Mouse (Mus musculus): ENCODE data around the gene Pnmal1. TPM values are rescaled to one million over a fixed set of nuclear protein-coding genes. Genes with fewer than 3 reads are reported as not detected.

Gene Pnmal1
- polyA plus RNA-seq, 1 experiment from 2014 or later, result 0.36 TPM

- H3K27me3 ChIP-seq, result no peaks in the 10 kb centered on the region
- no peaks in the 10 kb centered on the region for H3K9me3 ChIP-seq
- H3K4me1 ChIP-seq, result peaks cover 68% of the 10 kb centered on the region
- peak overlapping the region; percentile 78 for H3K4me2 ChIP-seq
- peak overlapping the region; percentile 92 for H3K27ac ChIP-seq
- ATAC-seq (ENCODE audit: borderline replicate concordance, extremely low read depth, low FRiP score, low TSS enrichment), result peak; percentile 96
- peak overlapping the region; percentile 72 for H3K4me3 ChIP-seq
- H3K9ac ChIP-seq, result peak overlapping the region; percentile 82
- H3K36me3 ChIP-seq, result peaks cover 25% of the 10 kb centered on the region
- under 1% methylated on average over 27 of the region's 27 CpGs for WGBS
Observed at GRCm38 (mm10) chr7:16993651-16994399, 34.3 kb downstream of the Pnmal1 start.

DNA sequence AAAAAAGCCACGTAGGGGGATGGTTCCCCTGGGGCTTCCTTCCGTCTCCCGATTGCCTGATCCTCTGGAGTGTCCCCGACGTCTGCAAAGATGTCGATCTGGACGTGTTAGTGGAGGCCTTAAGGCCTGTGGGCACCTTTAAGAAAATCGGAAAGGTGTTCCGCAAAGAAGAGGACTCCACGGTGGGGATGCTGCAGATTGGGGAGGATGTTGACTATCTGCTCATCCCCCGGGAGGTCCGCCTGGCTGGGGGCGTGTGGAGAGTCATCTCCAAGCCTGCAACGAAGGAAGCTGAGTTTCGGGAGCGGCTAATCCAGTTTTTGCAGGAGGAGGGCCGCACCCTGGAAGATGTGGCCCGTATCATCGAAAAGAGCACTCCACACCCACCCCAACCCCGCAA is 34.9 kb downstream of the Pnmal1 start:
- H3K4me1 ChIP-seq, result peaks cover 71% of the 10 kb centered on the region
- peak overlapping the region; percentile 72 for H3K4me3 ChIP-seq
- H3K27ac ChIP-seq, result peak overlapping the region; percentile 92
- H3K36me3 ChIP-seq, result peaks cover 28% of the 10 kb centered on the region
- no peaks in the 10 kb centered on the region for H3K27me3 ChIP-seq
- peak overlapping the region; percentile 78 for H3K4me2 ChIP-seq
- H3K9ac ChIP-seq, result peak overlapping the region; percentile 82
- 3% methylated on average over 20 of the region's 20 CpGs for WGBS
- ATAC-seq (ENCODE audit: borderline replicate concordance, extremely low read depth, low FRiP score, low TSS enrichment), result no peak
- H3K9me3 ChIP-seq, result no peaks in the 10 kb centered on the region

DNA sequence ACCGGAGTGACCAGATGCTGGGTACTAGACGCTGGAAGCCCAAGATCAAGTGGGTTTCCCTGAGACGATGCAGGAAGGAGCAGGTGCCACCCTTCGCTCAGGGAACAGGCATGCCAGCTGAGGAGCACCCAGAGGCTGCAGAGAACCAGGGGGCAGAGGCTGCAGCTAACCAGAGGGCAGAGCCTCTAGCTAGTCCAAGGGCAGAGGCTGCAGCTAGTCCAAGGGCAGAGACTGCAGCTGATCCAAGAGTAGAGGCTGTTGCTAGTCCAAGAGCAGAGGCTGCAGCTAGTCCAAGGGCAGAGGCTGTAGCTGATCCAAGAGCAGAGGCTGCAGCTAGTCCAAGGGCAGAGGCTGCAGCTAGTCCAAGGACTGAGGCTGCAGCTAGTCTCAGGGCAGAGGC is 35.9 kb downstream of the Pnmal1 start:
- Histone ChIP-seq H3K4me3 (peak overlapping the region; percentile 72), H3K4me2 (peak overlapping the region; percentile 78), H3K27me3 (no peaks in the 10 kb centered on the region), H3K4me1 (peaks cover 66% of the 10 kb centered on the region), H3K36me3 (peaks cover 37% of the 10 kb centered on the region), H3K9me3 (no peaks in the 10 kb centered on the region), H3K27ac (no peak overlapping the region), H3K9ac (peak overlapping the region; percentile 82)
- 71% methylated on average over 4 of the region's 4 CpGs for WGBS
- ATAC-seq (ENCODE audit: borderline replicate concordance, extremely low read depth, low FRiP score, low TSS enrichment), result no peak

DNA sequence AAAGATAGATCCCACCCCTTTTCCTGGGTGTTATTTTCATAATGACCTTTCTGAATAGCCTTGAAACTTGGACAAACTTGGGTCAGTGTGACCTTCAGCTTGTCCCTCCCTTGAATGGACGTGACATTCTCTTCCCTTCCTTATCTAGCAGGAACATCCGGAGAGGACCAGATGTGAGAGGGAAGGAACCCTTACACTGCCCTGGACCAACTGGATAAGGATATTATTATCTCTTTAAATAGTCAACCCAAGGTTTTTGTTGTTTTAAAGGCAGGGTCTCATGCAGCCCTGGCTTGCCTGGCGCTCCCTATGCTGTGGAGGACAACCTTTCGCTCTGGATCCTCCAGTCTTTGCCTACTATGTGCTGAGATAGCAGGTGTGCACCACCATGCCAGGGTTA is 39.8 kb downstream of the Pnmal1 start:
- WGBS, result 49% methylated on average over 4 of the region's 4 CpGs
- Histone ChIP-seq H3K9me3 (no peaks in the 10 kb centered on the region), H3K4me3 (no peak overlapping the region), H3K27me3 (no peaks in the 10 kb centered on the region), H3K4me1 (peaks cover 47% of the 10 kb centered on the region), H3K27ac (no peak overlapping the region), H3K9ac (no peak overlapping the region), H3K4me2 (no peak overlapping the region), H3K36me3 (peaks cover 57% of the 10 kb centered on the region)
- ATAC-seq (ENCODE audit: borderline replicate concordance, extremely low read depth, low FRiP score, low TSS enrichment), result no peak

GRCm38 (mm10) chr7:16999650-17000049 is 40.2 kb downstream of the Pnmal1 start:
- Histone ChIP-seq H3K27me3 (no peaks in the 10 kb centered on the region), H3K4me3 (no peak overlapping the region), H3K9me3 (no peaks in the 10 kb centered on the region), H3K36me3 (peaks cover 61% of the 10 kb centered on the region), H3K27ac (no peak overlapping the region), H3K9ac (no peak overlapping the region), H3K4me2 (no peak overlapping the region), H3K4me1 (peaks cover 47% of the 10 kb centered on the region)
- WGBS, result 27% methylated on average over 4 of the region's 4 CpGs
- ATAC-seq (ENCODE audit: borderline replicate concordance, extremely low read depth, low FRiP score, low TSS enrichment), result no peak

DNA sequence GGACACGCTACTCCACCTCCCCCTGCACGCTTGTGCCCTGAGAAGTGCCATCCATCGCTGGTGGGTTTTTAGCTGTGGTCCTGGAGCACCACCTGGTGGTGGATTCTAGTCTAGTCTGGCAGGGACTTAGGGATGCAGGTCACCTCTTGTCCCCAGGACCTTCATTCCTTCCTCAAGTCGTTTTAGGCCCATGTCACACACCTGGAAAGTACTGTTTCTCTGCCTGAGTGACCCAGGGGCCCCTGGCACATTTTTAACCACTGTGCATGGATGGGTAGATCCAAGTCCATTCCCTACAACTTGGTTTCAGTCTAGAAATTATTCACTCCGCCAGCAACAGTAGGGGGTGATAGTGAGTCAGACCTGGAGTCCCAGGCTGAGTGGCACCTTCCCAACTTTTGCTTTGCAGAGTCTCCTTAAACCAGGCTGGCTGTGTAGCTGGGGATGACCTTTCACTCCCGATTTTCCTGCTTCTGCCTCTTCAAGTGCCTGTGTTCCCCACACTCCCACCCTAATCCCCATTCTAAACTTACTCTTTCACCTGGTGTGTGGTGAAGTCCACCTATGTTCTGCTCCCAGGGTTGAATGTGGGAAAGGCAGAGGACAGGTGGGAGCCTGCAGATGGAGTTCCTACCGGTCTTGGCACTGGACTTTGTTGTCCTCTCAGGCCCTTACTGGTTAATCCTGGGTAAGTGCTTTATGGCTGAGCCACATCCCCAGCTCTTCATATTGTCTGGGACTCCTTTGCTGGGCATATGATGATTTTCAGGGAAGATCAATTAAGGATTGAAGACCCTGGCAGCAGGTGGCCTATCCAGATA is 43.1 kb downstream of the Pnmal1 start:
- H3K4me1 ChIP-seq, result peaks cover 19% of the 10 kb centered on the region; the same call in 1 of the 2 replicates
- H3K4me2 ChIP-seq, result no peak overlapping the region
- no peaks in the 10 kb centered on the region for H3K27me3 ChIP-seq
- H3K9ac ChIP-seq, result no peak overlapping the region
- peak; percentile 51; the same call in 1 of the 2 replicates for ATAC-seq (ENCODE audit: borderline replicate concordance, extremely low read depth, low FRiP score, low TSS enrichment)
- no peak overlapping the region for H3K4me3 ChIP-seq
- H3K9me3 ChIP-seq, result no peaks in the 10 kb centered on the region
- no peak overlapping the region for H3K27ac ChIP-seq
- H3K36me3 ChIP-seq, result peaks cover 76% of the 10 kb centered on the region
- 13% methylated on average over 7 of the region's 7 CpGs for WGBS

GRCm38 (mm10) chr7:17003230-17003960 is 43.9 kb downstream of the Pnmal1 start:
- H3K36me3 ChIP-seq, result peaks cover 76% of the 10 kb centered on the region
- no peak overlapping the region for H3K9ac ChIP-seq
- no peak overlapping the region for H3K4me2 ChIP-seq
- peak overlapping the region; percentile 38; the same call in 1 of the 2 replicates for H3K27ac ChIP-seq
- no peak for ATAC-seq (ENCODE audit: borderline replicate concordance, extremely low read depth, low FRiP score, low TSS enrichment)
- no peaks in the 10 kb centered on the region for H3K27me3 ChIP-seq
- 67% methylated on average over 7 of the region's 7 CpGs for WGBS
- H3K9me3 ChIP-seq, result no peaks in the 10 kb centered on the region
- H3K4me1 ChIP-seq, result peaks cover 11% of the 10 kb centered on the region; the same call in 1 of the 2 replicates
- no peak overlapping the region for H3K4me3 ChIP-seq

DNA sequence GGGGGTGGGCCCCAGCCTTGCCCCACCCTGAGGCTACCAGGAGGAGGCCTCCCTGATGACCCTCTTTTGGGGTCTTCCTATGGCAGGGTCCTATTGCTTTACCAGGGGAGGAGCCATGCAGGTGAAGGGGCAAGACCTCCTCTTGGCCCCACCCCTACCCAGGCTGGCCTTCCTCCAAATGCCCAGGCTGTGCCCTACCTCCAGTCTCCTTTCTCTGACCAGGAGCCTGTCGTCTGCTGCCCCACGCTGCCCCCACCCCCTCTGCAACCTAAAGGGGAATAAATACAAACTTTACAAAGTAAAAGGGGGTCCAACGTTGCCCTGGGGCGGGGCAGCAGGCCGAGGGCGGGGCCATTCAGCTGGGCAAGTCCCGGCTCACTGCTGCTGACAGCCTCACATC is 45.2 kb downstream of the Pnmal1 start:
- WGBS, result 78% methylated on average over 7 of the region's 7 CpGs
- ATAC-seq (ENCODE audit: borderline replicate concordance, extremely low read depth, low FRiP score, low TSS enrichment), result no peak
- H3K4me3 ChIP-seq, result no peak overlapping the region

GRCm38 (mm10) chr7:17007300-17007699 is 47.8 kb downstream of the Pnmal1 start:
- ATAC-seq (ENCODE audit: borderline replicate concordance, extremely low read depth, low FRiP score, low TSS enrichment), result no peak

More for the DNA sequence above, 45.2 kb downstream of the Pnmal1 start:
- no peaks in the 10 kb centered on the region for H3K9me3 ChIP-seq
- H3K27ac ChIP-seq, result no peak overlapping the region
- no peak overlapping the region for H3K9ac ChIP-seq
- peaks cover 6% of the 10 kb centered on the region; the same call in 1 of the 2 replicates for H3K4me1 ChIP-seq
- H3K4me2 ChIP-seq, result no peak overlapping the region
- H3K36me3 ChIP-seq, result peaks cover 81% of the 10 kb centered on the region
- H3K27me3 ChIP-seq, result no peaks in the 10 kb centered on the region

GRCm38 (mm10) chr7:17009326-17010009 is 50.0 kb downstream of the Pnmal1 start:
- Histone ChIP-seq H3K9me3 (no peaks in the 10 kb centered on the region), H3K4me2 (no peak overlapping the region), H3K4me1 (no peaks in the 10 kb centered on the region), H3K27me3 (no peaks in the 10 kb centered on the region), H3K36me3 (peaks cover 99% of the 10 kb centered on the region), H3K4me3 (no peak overlapping the region), H3K27ac (no peak overlapping the region), H3K9ac (no peak overlapping the region)
- 89% methylated on average over 16 of the region's 16 CpGs for whole genome bisulfite sequencing
- ATAC-seq (ENCODE audit: borderline replicate concordance, extremely low read depth, low FRiP score, low TSS enrichment), result no peak

More at GRCm38 (mm10) chr7:17007300-17007699, 47.8 kb downstream of the Pnmal1 start:
- Histone ChIP-seq H3K9ac (no peak overlapping the region), H3K27ac (no peak overlapping the region), H3K4me1 (peaks cover 6% of the 10 kb centered on the region; the same call in 1 of the 2 replicates), H3K36me3 (peaks cover 88% of the 10 kb centered on the region), H3K4me2 (no peak overlapping the region), H3K9me3 (no peaks in the 10 kb centered on the region), H3K4me3 (no peak overlapping the region), H3K27me3 (no peaks in the 10 kb centered on the region)
- WGBS, result 82% methylated on average over 4 of the region's 4 CpGs

DNA sequence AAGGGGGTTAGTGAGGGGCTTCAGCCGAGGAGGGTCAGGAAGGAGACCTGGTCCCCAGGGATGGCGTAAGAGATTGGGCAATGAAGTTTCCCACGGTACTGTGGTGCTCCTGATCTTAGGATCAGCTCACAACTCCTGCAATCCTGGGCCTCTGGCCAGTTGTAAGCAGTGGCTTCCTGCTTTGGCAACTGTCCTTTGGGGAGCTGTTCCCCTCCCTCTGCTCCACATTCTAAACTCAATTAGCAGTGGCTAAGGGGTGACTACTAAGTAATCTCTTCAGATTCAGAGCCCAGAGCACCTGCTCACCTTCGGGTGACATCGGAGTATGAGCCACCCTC is 50.5 kb downstream of the Pnmal1 start:
- ATAC-seq (ENCODE audit: borderline replicate concordance, extremely low read depth, low FRiP score, low TSS enrichment), result no peak
- Histone ChIP-seq H3K27ac (no peak overlapping the region), H3K4me3 (no peak overlapping the region), H3K4me2 (no peak overlapping the region), H3K27me3 (no peaks in the 10 kb centered on the region), H3K9me3 (no peaks in the 10 kb centered on the region), H3K4me1 (no peaks in the 10 kb centered on the region), H3K36me3 (peaks cover 99% of the 10 kb centered on the region), H3K9ac (no peak overlapping the region)
- WGBS, result 81% methylated on average over 5 of the region's 5 CpGs

Measured in lung, embryonic 15.5 days (tissue).